Mouse (Mus musculus): Measurements from ENCODE around the gene Snrnp70. TPM values are rescaled to one million over a fixed set of nuclear protein-coding genes. Genes with fewer than 3 reads are reported as not detected.

The Snrnp70 gene
- total and polyA plus RNA-seq, 2 experiments: 43.3 to 101 TPM

- H3K4me1 ChIP-seq (ENCODE audit: control insufficient read depth, insufficient read depth, low read length): peaks cover 14% of the 10 kb centered on the region
- H3K9ac ChIP-seq (ENCODE audit: low read depth, low read length): peak overlapping the region; percentile 72
- peak overlapping the region; percentile 11; the same call in 1 of the 2 replicates for H3K27ac ChIP-seq (replicated peaks; ENCODE audit: insufficient read depth, low read depth, low read length)
Measured at GRCm38 (mm10) chr7:45435038-45435437, 39.5 kb upstream of the Snrnp70 start.

DNA sequence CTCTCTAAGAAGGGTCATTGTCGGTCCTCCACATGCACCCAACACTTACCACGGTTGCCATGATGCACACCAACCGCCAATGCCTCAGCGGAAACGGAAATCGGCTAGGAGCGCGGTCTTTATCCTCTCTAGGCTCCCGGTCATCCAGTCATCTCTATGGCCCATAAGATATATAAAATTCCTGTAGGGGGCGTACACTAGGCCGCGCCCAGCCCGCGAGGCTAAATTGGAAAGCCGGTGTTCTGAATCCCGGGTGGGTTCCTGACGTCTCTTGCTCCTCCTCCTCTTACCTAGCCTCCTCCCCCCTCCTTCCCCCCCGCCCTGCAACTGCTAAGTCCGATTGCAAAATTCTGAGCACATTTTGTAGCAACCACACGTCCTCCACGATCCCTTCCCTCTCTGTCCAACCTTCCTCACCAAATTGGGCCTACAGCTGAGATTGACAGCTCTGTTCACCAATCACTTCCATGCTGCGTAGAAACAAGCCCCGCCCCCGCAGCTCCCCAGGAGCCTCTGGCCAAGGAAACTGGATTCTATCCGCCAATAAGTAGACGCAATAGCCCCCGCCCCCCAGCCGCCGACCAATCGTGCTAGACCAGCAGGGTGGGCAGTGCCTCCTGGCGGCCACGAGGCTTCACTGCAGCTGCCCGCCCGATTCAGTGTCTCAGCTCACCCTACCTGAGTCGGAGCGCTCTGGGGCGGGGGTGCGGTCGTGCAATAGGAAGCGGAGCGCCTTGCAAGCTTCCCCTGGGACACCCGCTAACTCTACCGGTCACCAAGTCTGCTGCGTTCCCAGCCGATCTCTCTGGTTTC is 38.9 kb upstream of the Snrnp70 start, which contains the start of gene Gys1:
Gene Gys1 (plus strand): TSS at position 642 of the 813 bp plus-strand sequence.
- H3K9ac ChIP-seq (ENCODE audit: low read depth, low read length): peak within 1 kb of the TSS; percentile 72
- H3K27me3 ChIP-seq (ENCODE audit: control insufficient read depth, insufficient read depth, low read length): no peaks in the 10 kb centered on the region
- H3K4me1 ChIP-seq (ENCODE audit: control insufficient read depth, insufficient read depth, low read length): peaks cover 14% of the 10 kb centered on the region
- 1% methylated on average over 45 of the region's 45 CpGs for WGBS
- no peaks in the 10 kb centered on the region for H3K36me3 ChIP-seq (ENCODE audit: control insufficient read depth, insufficient read depth, low read length)
- DNase-seq (ENCODE audit: extremely low read depth, low read depth, low spot score): peak; percentile 100
- H3K79me2 ChIP-seq (ENCODE audit: control insufficient read depth, insufficient read depth, low read length): peaks cover 12% of the 10 kb centered on the region; the same call in 1 of the 2 replicates
- peak within 1 kb of the TSS; percentile 11 for H3K27ac ChIP-seq (replicated peaks; ENCODE audit: insufficient read depth, low read depth, low read length)
- peak within 1 kb of the TSS; percentile 61 for H3K4me3 ChIP-seq (ENCODE audit: insufficient read depth, low read depth, low read length)
- TF ChIP-seq POLR2A (IDR thresholded peaks at IDR 0.05; ENCODE audit: extremely low read depth, insufficient read depth, low read length) (peak; percentile 61; the same call in 1 of the 2 replicates), CTCF (IDR thresholded peaks at IDR 0.05; ENCODE audit: low read depth, low read length) (peak; percentile 94)

More at GRCm38 (mm10) chr7:45435038-45435437, 39.5 kb upstream of the Snrnp70 start:
- Histone ChIP-seq H3K4me3 (ENCODE audit: insufficient read depth, low read depth, low read length) (peak overlapping the region; percentile 61), H3K79me2 (ENCODE audit: control insufficient read depth, insufficient read depth, low read length) (peaks cover 12% of the 10 kb centered on the region; the same call in 1 of the 2 replicates), H3K27me3 (ENCODE audit: control insufficient read depth, insufficient read depth, low read length) (no peaks in the 10 kb centered on the region), H3K36me3 (ENCODE audit: control insufficient read depth, insufficient read depth, low read length) (no peaks in the 10 kb centered on the region)
- TF ChIP-seq CTCF (IDR thresholded peaks at IDR 0.05; ENCODE audit: low read depth, low read length) (no peak), POLR2A (IDR thresholded peaks at IDR 0.05; ENCODE audit: extremely low read depth, insufficient read depth, low read length) (no peak)
- DNase-seq (ENCODE audit: extremely low read depth, low read depth, low spot score): no peak
- under 1% methylated on average over 16 of the region's 16 CpGs for WGBS

GRCm38 (mm10) chr7:45433835-45434202 is 38.3 kb upstream of the Snrnp70 start:
- Histone ChIP-seq H3K4me3 (ENCODE audit: insufficient read depth, low read depth, low read length) (peak overlapping the region; percentile 55), H3K27me3 (ENCODE audit: control insufficient read depth, insufficient read depth, low read length) (no peaks in the 10 kb centered on the region), H3K27ac (replicated peaks; ENCODE audit: insufficient read depth, low read depth, low read length) (no peak overlapping the region; the same call in 1 of the 2 replicates), H3K79me2 (ENCODE audit: control insufficient read depth, insufficient read depth, low read length) (peaks cover 12% of the 10 kb centered on the region; the same call in 1 of the 2 replicates), H3K9ac (ENCODE audit: low read depth, low read length) (peak overlapping the region; percentile 60), H3K4me1 (ENCODE audit: control insufficient read depth, insufficient read depth, low read length) (peaks cover 14% of the 10 kb centered on the region), H3K36me3 (ENCODE audit: control insufficient read depth, insufficient read depth, low read length) (no peaks in the 10 kb centered on the region)
- under 1% methylated on average over 7 of the region's 7 CpGs for WGBS
- DNase-seq (ENCODE audit: extremely low read depth, low read depth, low spot score): no peak
- TF ChIP-seq CTCF (IDR thresholded peaks at IDR 0.05; ENCODE audit: low read depth, low read length) (no peak), POLR2A (IDR thresholded peaks at IDR 0.05; ENCODE audit: extremely low read depth, insufficient read depth, low read length) (no peak)

DNA sequence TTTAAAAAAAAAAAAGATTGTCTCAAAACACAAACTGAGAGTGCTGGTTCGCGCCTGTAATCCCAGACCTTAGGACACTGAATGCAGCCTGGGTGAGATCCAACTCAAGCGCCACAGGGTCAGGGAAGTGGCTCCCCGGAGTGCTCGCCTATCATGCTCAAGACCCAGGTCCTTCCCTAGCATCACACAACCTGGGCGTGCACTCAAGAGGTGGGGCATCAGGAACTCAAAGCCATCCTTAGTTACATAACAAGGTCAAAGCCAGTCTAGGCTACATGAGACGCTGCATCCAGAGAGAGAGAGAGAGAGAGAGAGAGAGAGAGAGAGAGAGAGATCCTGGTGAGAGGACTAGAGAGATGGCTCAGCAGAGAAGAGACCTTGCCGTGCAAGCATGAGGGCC is 31.0 kb upstream of the Snrnp70 start:
- no peaks in the 10 kb centered on the region for H3K4me1 ChIP-seq (ENCODE audit: control insufficient read depth, insufficient read depth, low read length)
- no peaks in the 10 kb centered on the region for H3K27me3 ChIP-seq (ENCODE audit: control insufficient read depth, insufficient read depth, low read length)
- no peak overlapping the region for H3K9ac ChIP-seq (ENCODE audit: low read depth, low read length)
- no peak overlapping the region for H3K27ac ChIP-seq (replicated peaks; ENCODE audit: insufficient read depth, low read depth, low read length)
- TF ChIP-seq POLR2A (IDR thresholded peaks at IDR 0.05; ENCODE audit: extremely low read depth, insufficient read depth, low read length): no peak
- TF ChIP-seq CTCF (IDR thresholded peaks at IDR 0.05; ENCODE audit: low read depth, low read length): no peak
- 84% methylated on average over 8 of the region's 8 CpGs for WGBS
- H3K79me2 ChIP-seq (ENCODE audit: control insufficient read depth, insufficient read depth, low read length): 0 out of 2 replicates have a peak, but pooled peaks cover 4% of the 10 kb centered on the region
- no peak overlapping the region for H3K4me3 ChIP-seq (ENCODE audit: insufficient read depth, low read depth, low read length)
- no peaks in the 10 kb centered on the region; the same call in 1 of the 2 replicates for H3K36me3 ChIP-seq (ENCODE audit: control insufficient read depth, insufficient read depth, low read length)
- DNase-seq (ENCODE audit: extremely low read depth, low read depth, low spot score): no peak

- Histone ChIP-seq H3K4me1 (ENCODE audit: control insufficient read depth, insufficient read depth, low read length) (no peaks in the 10 kb centered on the region), H3K36me3 (ENCODE audit: control insufficient read depth, insufficient read depth, low read length) (no peaks in the 10 kb centered on the region; the same call in 1 of the 2 replicates), H3K4me3 (ENCODE audit: insufficient read depth, low read depth, low read length) (no peak overlapping the region), H3K79me2 (ENCODE audit: control insufficient read depth, insufficient read depth, low read length) (no peaks in the 10 kb centered on the region), H3K9ac (ENCODE audit: low read depth, low read length) (no peak overlapping the region), H3K27me3 (ENCODE audit: control insufficient read depth, insufficient read depth, low read length) (no peaks in the 10 kb centered on the region), H3K27ac (replicated peaks; ENCODE audit: insufficient read depth, low read depth, low read length) (no peak overlapping the region)
- WGBS: 97% methylated on average over 14 of the region's 14 CpGs
- DNase-seq (ENCODE audit: extremely low read depth, low read depth, low spot score): no peak
- no peak for TF ChIP-seq POLR2A (IDR thresholded peaks at IDR 0.05; ENCODE audit: extremely low read depth, insufficient read depth, low read length)
- TF ChIP-seq CTCF (IDR thresholded peaks at IDR 0.05; ENCODE audit: low read depth, low read length): no peak
Measured at GRCm38 (mm10) chr7:45421194-45421593, 25.7 kb upstream of the Snrnp70 start.

DNA sequence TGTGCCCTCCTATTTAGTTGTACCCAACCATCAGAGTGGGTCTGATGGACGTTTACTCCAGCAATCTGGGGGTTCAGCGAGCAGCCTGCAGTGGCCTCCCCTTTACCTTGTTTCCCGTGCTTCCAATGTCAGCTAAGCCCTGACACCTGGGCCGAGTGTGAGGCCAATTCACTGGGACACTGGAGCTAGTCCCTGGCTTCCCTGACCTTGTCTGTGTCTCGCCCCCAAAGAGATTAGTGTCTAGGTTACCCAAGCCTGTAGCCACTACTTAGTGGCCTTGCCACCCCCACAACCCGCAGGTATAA is 25.0 kb upstream of the Snrnp70 start, which contains the start of gene Lhb:
Gene Lhb (plus strand): TSS at position 206 of the 305 bp plus-strand sequence.
- WGBS: 87% methylated on average over 6 of the region's 6 CpGs
- no peak for TF ChIP-seq POLR2A (IDR thresholded peaks at IDR 0.05; ENCODE audit: extremely low read depth, insufficient read depth, low read length)
- Histone ChIP-seq H3K36me3 (ENCODE audit: control insufficient read depth, insufficient read depth, low read length) (no peaks in the 10 kb centered on the region; the same call in 1 of the 2 replicates), H3K9ac (ENCODE audit: low read depth, low read length) (no peak within 1 kb of the TSS), H3K79me2 (ENCODE audit: control insufficient read depth, insufficient read depth, low read length) (no peaks in the 10 kb centered on the region), H3K4me1 (ENCODE audit: control insufficient read depth, insufficient read depth, low read length) (no peaks in the 10 kb centered on the region), H3K4me3 (ENCODE audit: insufficient read depth, low read depth, low read length) (no peak within 1 kb of the TSS), H3K27me3 (ENCODE audit: control insufficient read depth, insufficient read depth, low read length) (peaks cover 4% of the 10 kb centered on the region; the same call in 1 of the 2 replicates), H3K27ac (replicated peaks; ENCODE audit: insufficient read depth, low read depth, low read length) (no peak within 1 kb of the TSS)
- DNase-seq (ENCODE audit: extremely low read depth, low read depth, low spot score): no peak
